Mouse (Mus musculus) CH12.LX (cell line): ENCODE results near the gene Col16a1.

Experiments
- CTCF ChIP-seq, 2 experiments: IDR thresholded peaks in 1 of 2; conservative IDR thresholded peaks in 1 of 2; 2 replicates each; pipeline ENCODE4 v1.5.1; 2011 to 2012; ENCODE audit warnings: low read depth in 2 of 2, low read length in 2 of 2, improper control_type of control experiment in 1 of 2, inconsistent platforms in 1 of 2, mild to moderate bottlenecking in 1 of 2, moderate library complexity in 1 of 2
- E2F4 ChIP-seq: IDR thresholded peaks from 2 replicates; pipeline ENCODE4 v1.6.1; 2011; ENCODE audit warnings: low read depth, low read length, improper control_type of control experiment; ENCODE audit not compliant: insufficient replicate concordance
- HCFC1 ChIP-seq: IDR thresholded peaks from 2 replicates; pipeline ENCODE4 v1.6.1; 2012; ENCODE audit warnings: low read depth, mild to moderate bottlenecking, inconsistent platforms, low read length, improper control_type of control experiment
- JUND ChIP-seq: conservative IDR thresholded peaks from 2 replicates; pipeline ENCODE4 v1.6.1; 2011; ENCODE audit warnings: low read depth, low read length, improper control_type of control experiment
- MAX ChIP-seq: IDR thresholded peaks from 2 replicates; pipeline ENCODE4 v1.6.1; 2011; ENCODE audit warnings: low read length, improper control_type of control experiment
- MAZ ChIP-seq: IDR thresholded peaks from 2 replicates; pipeline ENCODE4 v1.6.1; 2012; ENCODE audit warnings: low read depth, mild to moderate bottlenecking, inconsistent platforms, low read length, improper control_type of control experiment, moderate library complexity
- NRF1 ChIP-seq: IDR thresholded peaks from 2 replicates; pipeline ENCODE4 v1.6.1; 2014; ENCODE audit warnings: low read depth, mild to moderate bottlenecking, inconsistent platforms, low read length, improper control_type of control experiment, moderate library complexity
- POLR2A ChIP-seq: IDR thresholded peaks from 2 replicates; pipeline ENCODE4 v1.6.1; 2011; ENCODE audit warnings: low read depth, mild to moderate bottlenecking, improper control_type of control experiment, low read length
- POLR2AphosphoS2 ChIP-seq: IDR thresholded peaks from 2 replicates; pipeline ENCODE4 v1.6.1; 2011; ENCODE audit warnings: low read depth, low read length, improper control_type of control experiment
- SMC3 ChIP-seq: IDR thresholded peaks from 2 replicates; pipeline ENCODE4 v1.6.1; 2011; ENCODE audit warnings: low read depth, low read length, improper control_type of control experiment
- USF1 ChIP-seq: IDR thresholded peaks from 2 replicates; pipeline ENCODE4 v1.6.1; 2014; ENCODE audit warnings: low read depth, mild to moderate bottlenecking, inconsistent platforms, low read length, improper control_type of control experiment
- ZKSCAN1 ChIP-seq: IDR thresholded peaks from 2 replicates; pipeline ENCODE4 v1.6.1; 2012; ENCODE audit warnings: low read depth, inconsistent platforms, low read length, improper control_type of control experiment, borderline replicate concordance

DNA sequence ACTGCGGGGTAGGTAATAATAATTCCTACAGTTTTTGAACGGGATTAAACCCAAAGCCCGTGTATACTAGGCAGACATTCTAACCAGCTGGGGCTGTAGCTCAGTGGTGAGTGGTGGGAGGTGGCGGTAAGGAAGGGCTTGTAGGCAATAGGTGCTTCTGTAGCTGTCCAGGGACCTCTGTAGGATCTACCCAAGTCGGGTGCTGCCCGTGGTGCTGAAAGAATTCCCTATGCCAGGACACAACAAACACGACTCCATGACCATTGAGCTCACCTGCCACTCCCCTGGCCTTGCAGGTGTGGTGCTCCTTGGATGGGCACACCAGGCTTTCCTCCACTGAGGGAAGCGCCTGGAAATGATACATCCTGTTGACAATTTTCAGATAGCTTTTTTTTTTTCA lies 22.1 kb upstream of the Col16a1 start:
- TF ChIP-seq SMC3: no peak
- no peak for TF ChIP-seq POLR2A
- TF ChIP-seq MAX: no peak
- TF ChIP-seq HCFC1: no peak
- no peak for TF ChIP-seq CTCF (conservative IDR thresholded peaks at IDR 0.05 in 1 of 2, IDR thresholded peaks at IDR 0.05 in 1 of 2; ENCODE audit: low read depth in 2 of 2, low read length in 2 of 2)
- no peak for TF ChIP-seq MAZ
- TF ChIP-seq POLR2AphosphoS2: no peak
- no peak for TF ChIP-seq JUND
- TF ChIP-seq NRF1: no peak
- no peak for TF ChIP-seq USF1
- TF ChIP-seq ZKSCAN1: no peak
- no peak for TF ChIP-seq E2F4
